Mouse (Mus musculus) bone marrow macrophage, adult 2 months (primary cell): ENCODE measurements around the gene Kcnh1.

Source experiments
- CTCF ChIP-seq: IDR thresholded peaks from 2 replicates; pipeline ENCODE4 v1.5.1; 2012; ENCODE audit warnings: low read depth, mild to moderate bottlenecking, low read length, moderate library complexity
- POLR2A ChIP-seq: IDR thresholded peaks from 2 replicates; pipeline ENCODE4 v1.6.1; 2012; ENCODE audit warnings: mild to moderate bottlenecking, low read depth, low read length, borderline replicate concordance

DNA sequence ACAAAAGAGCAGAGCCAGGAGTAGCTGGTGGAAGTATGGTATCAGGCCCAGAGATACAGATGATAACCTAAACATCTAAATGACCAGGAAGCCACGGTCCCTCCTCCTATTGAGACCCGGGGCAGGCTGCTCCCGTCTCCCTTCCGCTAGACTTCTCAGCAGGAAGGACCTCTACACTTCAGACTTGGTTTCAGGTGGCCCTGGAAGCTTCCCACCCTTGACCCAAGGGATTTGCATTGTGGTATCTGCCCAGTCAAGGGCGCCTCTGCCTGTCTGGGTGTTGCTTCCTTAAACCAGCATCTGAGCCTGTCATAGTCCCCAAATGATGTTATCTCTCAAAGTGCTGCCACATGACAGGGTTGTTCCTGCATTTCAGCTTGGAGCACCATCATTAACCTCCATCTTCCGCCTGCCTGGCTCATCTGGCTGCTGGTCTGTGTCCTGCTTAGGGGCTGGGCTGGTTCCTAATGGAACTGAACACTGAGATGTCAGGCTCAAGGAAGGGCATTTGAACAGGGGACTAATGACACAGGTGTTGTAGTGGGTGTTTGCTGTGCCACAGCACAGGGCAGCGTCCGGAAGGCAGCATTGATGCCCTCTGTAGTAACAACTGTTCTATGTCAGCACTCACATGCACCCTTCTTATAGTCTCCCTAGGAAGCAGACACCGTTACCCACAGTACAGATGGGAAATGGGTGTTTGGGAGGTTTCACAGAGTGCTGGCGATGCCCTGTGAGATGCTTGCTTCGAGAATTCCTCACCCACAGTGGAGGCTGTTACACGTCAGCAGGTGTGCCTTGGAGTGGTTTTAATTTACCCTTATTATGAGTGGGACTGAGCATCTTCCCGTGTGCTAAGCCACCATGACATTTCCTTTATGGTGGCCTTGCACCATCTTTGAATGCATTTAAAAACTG is 299.6 kb downstream of the Kcnh1 start:
- TF ChIP-seq CTCF (no peak), POLR2A (no peak)
